Mouse (Mus musculus): Measurements from ENCODE around the gene Spata31d1b.
"Not testable (repeated sequence)": the region's sequence is repeated elsewhere in the genome, so short reads cannot be mapped to it uniquely, and the experiment has no call there.

Spata31d1b gene

DNA sequence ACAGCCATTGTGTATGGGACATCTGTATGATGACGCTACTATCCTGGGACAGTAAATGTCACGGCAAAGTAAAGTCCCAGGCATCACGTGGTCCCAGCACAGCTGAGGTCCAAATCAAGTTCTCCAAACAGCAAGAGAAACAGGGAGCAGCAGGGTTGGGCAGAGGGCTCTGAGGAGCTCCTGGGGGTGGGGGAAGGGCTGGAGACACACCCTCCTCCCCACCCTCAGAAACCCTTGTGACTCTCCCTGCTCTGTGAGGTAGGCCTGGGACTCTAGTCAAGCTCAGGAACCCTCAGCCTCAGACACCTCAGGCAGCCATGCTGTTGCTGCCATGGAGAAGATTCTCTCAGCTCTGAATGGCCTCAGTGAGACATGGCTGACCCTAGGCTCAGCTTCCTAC, at the start of gene Spata31d1b:
Spata31d1b (plus strand) TSS at position 301 of the 400 bp plus-strand sequence.
- DNase-seq (ENCODE audit: low spot score in 2 of 2): not testable (repeated sequence)

DNA sequence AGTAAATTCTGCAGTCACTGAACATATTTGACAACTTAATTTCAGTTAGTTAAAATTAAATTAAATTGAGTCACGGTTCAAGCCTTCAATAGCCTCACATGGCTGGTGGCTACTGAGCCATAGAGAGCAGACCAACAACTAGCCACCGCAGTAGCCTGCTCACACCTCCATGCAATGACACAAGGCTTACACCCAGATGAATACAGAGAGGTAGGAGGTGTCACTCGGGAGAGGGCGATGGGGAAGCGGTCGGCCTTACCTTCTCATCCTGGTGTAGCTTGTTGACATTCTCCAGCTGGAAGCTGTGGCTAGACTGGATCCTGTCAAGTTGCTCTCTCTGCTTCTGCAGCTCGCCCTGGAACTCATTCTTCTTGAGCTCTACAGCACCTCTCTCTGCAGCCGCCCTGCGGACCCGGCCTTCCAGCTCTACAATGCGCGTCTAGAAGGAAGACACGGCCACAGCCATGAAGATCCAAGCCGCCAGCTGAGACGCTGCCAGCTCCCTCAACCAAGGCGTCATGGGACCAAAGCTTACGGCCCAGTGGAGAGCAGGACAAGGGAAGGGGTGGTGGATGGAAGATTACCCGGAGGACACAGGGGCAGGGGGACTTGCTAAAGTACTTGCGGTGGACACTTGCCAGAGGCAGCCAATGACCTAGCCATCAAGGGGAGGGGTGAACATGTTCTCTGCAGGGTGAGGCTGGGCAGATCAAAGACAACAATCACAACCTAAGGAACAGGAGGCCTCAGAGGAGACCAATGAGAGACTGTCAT, 48.0 kb upstream of the Spata31d1b start:
- no peak for DNase-seq (ENCODE audit: low spot score in 2 of 2)

DNA sequence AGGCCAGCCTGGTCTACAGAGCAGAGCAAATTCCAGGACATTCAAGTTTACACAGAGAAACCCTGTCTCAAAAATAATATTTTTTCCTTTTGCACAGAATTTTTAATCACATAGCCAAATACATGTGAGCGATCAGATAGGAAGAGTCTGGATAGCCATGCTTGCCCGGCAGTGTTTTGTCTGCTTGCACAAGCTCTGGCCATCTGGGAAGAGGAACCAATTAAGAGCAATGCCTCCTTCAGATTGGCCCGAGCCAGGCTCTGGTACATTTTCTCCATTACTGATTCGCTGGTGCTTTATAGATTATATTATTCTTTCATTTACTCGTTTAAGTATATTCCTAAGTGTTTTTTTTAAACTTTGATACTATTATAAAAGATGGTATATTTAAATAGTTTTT, 44.3 kb upstream of the Spata31d1b start:
- no peak for DNase-seq (ENCODE audit: low spot score in 2 of 2)

DNA sequence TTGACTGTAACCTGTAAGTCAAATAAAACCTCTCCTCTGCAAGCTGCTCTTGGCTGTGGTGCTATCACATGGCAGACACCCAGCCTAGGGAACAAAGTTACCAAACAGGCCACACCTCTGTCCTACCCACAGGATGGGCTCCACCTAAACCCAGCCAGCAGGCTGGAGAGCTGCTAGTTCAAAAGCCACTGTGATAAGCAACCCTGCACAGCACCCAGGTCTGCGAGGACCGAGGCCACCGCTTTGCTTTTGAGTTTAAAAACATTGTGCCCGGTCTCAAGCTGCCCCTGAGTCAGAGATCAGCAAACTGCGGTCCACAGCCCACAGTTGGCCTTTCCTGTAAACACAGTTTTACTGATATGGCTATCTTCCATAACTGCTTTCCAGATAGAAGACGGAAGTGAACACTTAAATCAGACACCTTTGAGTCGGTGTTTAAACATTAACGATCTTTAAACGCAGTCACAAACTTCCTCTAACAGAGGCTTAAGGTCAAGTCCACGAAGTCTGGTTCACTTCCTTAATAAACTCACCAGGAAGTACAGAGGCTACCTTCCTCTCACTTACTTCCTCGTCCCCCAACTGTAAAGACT, 43.5 kb upstream of the Spata31d1b start:
- no peak for DNase-seq (ENCODE audit: low spot score in 2 of 2)

DNA sequence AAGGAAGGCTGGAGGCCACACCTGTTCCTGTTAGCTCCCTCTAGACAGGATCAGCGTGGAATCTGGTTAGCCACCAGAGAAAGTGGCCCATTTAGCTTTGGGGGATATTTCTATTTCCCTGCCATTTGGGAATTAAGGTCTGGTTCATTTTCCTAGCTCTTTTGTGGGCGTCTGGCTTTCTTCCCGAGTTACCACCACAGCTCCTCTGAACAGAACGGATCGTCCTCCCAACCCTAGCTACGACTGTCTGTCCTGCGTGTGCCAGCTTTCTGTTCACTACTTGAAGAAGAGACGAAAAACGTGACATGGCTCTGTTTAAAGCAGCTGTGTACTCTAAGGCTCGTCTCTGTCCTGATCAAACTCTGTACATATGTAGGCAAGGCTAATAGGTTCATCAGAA, 42.1 kb upstream of the Spata31d1b start:
- no peak for DNase-seq (ENCODE audit: low spot score in 2 of 2)

DNA sequence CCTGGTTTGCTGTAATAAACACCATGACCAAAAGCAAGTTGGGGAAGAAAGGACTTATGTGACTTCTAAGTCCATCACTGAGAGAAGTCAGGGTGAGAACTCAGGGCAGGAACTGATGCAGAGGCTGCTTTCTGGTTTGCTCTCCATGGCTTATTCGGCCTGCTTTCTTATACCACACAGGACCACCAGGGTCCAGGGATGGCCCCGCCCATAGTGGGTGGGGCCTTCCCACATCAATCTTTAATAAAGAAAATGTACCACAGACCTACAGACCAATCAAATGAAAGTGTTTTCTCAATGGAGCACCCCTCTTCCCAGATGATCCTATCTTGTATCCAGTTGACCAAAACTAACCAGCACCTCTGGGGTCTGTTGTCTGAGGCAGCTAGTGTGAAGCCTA, 40.6 kb upstream of the Spata31d1b start:
- DNase-seq (ENCODE audit: low spot score in 2 of 2): no peak

DNA sequence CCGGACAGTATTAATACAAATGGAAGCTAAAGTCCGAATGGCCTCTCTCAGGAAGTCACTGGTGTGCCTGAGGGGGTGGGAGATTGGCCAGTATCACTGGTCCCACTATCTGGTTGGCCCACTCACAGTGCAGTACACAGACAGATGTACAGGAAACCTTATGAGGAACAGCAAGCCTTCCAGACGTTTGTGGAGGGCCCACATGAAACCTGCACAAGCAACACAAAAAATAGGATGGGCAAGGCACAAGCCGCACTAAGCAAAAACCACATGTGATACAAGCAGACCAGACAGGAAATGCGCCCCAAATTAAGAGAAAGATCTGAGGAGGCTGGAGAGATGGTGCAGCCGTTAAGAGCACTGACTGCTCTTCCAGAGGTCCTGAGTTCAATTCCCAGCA, 39.8 kb upstream of the Spata31d1b start:
- no peak for DNase-seq (ENCODE audit: low spot score in 2 of 2)

DNA sequence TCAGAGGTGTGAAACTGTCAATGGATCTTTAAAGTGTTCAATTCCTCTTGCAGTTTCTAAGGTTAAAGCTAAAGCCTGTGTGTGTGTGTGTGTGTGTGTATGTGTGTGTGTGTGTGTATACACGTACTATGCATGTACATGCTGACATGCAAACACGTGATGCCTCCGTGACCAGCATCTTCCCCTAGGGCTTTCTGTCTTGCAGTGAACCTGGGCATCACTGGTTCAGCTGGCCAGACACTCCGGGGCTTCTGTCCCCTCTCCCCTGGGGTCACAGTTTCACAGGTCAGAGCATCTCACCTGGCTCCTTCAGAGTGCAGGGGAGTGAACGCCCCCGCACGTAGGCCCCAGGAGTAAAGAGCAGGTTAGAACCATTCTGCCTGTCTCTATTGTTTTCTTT, 38.5 kb upstream of the Spata31d1b start:
- DNase-seq (ENCODE audit: low spot score in 2 of 2): no peak

DNA sequence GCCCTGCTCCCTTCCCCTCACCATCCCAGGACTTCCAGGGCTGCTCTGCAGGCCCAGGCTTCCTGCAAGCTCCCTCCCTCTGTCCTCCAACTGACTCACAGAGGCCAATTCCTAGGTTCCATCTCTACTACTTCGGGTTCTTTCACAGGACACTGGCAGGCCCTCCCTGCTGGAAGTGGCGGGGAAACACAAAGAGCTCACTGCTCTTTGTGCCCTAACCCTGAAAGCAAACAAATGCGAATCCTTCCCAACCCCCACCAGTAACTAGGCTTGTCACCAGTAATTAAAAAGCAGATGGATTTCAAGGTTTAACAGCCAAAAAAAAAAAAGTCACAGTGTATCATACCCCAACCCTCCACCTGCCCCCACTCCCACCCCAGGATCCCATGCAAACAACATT, 37.9 kb upstream of the Spata31d1b start:
- no peak for DNase-seq (ENCODE audit: low spot score in 2 of 2)

DNA sequence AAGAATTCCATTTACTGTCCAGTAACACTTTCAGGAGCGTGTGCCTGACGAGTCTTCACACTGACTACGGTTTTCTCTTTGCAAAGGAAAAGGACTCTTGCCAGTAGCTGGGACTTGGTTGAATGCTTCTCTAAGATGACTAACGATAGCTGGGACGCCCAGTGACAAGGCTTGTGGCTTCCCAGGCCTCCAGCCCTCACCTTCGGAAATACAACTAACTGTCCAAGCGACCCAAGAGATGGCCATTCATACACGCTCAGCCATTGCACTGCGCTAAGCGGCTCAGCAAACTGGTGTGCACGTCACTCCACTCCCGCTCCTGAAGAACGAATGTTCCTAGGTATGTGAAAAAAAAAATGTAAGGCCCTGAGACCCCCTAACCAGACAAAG, 37.3 kb upstream of the Spata31d1b start:
- no peak for DNase-seq (ENCODE audit: low spot score in 2 of 2)

DNA sequence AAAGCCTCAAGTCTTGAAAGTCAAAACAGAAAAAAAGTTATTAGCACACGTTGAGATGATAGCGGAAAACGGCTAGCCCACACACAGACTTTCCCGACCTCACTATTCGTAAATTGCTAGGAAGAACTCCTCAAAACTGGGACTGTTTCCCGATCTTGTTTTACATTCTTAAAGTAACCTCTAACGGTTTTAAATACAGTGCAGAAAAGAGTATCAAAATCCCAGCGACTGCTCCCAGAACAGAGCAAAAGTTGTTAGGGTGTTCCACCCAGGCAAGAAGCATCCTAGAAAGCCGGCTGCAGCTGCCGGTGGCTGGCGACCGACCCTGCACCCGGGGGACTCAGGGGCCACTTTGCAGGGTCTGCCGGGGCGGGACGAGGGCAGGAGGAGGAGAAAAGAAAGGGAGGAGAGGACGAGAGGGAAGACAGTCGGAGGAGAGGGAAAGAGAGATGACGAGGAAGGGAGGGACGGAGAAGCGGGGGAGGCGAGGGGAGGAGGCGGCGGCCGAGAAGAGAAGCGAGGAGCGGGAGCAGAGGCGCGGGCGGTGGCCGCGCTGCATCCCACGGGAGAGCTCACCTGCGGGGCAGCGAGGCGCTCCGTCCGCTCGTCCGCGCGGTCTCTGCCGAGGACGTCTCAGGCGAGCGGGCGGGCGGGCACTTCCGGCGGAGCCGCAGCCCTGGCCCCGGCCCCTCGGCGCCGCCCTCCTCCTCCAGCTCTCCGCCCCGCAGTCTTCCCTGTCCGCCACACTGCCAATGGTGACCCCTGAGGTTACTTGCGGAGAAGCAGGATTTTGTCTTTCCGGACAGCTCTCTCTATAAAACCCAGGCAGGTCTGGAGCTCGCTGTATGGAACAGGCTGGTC, 36.7 kb upstream of the Spata31d1b start, which contains the start of gene Golm1:
Golm1 (minus strand) TSS at position 661 of the 861 bp plus-strand sequence.
- peak in 1 of 2 experiments; percentile 25 for DNase-seq (ENCODE audit: low spot score in 2 of 2)

DNA sequence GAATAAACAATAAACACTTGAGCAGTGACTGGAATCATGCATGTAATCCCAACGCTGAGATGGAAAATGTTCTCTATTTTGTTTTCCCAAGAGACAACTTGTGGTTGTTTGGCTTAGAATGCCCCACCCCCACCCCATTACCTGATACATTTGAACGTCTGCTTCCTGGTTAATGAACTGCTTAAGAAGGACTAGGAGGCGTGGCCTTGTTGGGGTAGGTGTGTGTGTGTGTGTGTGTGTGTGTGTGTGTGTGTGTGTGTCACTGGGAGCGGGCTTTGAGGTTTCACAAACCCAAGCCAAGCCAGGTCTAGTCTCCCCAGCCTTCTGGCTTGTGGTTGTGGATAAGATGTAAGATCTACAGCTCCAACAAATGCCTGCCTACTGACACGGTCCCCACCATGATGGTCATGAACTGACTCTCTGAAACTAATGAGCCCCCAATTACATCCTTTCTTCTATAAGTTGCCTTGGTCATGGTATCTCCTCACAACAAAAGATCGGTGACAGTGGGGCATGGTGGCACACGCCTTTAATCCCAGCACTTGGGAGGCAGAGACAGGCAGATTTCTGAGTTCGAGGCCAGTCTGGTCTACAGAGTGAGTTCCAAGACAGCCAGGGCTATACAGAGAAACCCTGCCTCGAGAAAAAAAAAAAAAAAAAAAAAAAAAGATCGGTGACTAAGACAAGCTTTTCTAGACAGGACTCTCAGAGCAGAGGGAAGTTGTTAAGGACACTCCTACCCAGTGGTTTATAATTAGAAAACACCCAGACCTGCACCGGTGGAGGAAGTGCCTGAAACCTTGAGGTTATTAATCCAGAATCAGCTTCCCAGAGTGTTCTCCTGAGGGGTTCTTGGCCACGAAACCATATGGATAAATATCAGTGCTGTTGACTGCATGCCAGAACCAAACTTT, 35.5 kb upstream of the Spata31d1b start:
- no peak for DNase-seq (ENCODE audit: low spot score in 2 of 2)

DNA sequence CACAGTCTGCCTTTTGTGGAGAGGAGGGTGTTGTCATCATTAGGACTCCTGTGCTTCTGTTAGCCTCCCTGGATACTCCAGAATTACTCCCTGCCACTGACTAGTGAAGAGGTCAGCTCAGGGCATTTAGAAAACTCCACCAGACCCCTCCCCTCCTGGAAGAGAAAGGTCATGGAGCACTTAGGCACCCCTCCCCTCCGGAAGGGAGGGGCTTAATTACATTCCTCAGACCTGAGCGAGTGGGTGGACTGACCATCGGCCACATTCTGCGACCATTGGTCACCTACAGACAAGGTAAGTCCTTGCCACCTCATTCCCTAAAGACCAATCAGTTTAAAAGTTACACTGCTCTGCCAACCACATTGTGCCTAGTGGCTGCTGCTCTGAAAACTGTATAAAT, 32.8 kb upstream of the Spata31d1b start:
- DNase-seq (ENCODE audit: low spot score in 2 of 2): no peak

DNA sequence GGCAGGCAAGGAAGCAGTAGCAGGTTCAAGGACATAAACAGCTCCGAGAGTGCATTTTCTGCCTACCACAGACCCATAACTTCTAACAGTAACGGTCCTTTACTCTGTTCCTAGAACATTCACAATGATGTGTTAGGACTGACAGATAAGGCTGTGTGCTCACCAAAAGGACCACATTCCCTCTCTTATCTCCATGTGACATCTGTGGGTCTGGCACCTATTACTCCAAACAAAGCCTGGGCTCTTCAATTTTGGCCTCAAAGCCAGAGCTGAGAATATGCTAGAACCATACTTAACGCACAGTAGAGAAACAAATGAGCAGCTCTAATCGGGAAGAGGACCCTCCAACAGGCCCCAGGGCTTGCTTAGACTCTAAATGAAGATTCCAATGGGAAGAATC, 32.2 kb upstream of the Spata31d1b start:
- DNase-seq (ENCODE audit: low spot score in 2 of 2): no peak

DNA sequence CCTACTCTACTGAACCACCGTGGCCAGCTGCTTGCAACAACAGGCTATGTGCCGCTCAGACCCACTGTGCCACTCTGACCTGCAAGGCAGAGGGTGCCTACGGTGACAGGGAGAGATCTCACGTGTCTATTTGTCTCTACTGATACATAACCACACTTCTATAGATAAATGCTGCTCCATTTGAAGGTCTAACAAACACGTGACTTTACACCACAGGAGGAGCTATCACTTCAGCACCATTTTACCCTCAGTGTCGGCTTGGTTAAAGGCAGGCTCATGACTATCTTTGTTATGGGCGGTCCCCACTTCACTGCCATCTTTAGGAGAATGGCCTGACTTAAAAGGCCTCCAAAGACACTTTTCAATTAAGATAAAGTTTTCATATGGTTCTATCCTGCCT, 29.5 kb upstream of the Spata31d1b start:
- DNase-seq (ENCODE audit: low spot score in 2 of 2): no peak

DNA sequence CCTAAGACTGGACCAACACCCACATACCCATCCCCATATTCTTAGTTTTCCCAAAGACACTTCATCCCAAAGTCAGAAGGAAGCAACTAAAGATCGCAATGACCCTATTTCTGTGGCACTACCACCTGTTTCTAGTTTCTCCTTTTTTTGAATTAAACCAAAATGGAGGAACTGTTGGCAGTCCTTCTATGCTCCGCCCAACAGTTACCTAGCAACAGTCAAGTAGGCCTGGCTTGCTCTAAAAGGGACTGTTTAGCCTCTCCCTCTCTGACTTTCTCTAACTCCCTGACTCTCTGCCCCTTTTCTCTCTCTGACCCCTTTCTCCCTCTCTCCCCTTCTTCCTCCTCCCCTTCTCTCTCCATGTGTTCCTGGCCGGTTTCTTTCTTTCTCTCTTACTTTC, 26.8 kb upstream of the Spata31d1b start:
- DNase-seq (ENCODE audit: low spot score in 2 of 2): no peak

DNA sequence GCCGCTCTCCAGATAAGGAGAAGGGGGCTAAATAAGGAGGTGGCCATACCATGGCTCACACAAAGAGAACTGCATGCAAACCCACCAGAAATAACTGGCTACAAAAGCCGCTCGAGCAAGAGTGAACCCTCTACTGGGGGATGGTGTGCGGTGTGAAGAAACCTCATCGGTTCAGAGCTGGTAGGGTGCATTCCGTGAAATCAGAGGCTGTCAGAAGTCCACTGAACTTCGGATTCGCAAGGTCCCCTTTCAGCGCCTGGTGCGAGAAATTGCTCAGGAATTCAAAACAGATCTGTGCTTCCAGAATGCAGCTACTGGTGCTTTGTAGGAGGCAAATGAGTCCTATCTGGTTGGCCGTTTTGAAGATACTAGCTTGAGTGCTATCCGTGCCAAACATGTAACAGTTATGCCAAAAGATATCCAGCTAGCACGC, 23.7 kb upstream of the Spata31d1b start:
- no peak for DNase-seq (ENCODE audit: low spot score in 2 of 2)

DNA sequence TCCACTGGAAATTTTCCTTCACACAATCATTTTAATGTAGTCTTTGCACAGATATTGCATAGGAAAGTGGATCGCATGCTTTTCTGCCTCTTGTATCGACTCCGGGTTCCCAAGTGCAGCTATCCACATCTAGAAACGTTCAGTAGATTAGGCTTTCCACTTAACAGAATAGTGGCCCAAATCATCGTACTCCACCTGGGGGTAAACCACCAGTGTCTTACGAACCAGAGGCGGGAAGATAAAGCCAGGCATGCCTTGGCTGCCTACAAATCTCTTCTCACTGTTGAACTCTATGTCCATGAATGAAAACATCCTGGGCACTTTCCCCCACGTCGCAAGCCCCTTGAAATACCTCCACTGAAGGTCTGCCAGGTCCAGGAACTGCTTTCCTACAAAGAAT, 22.8 kb upstream of the Spata31d1b start:
- DNase-seq (ENCODE audit: low spot score in 2 of 2): no peak

DNA sequence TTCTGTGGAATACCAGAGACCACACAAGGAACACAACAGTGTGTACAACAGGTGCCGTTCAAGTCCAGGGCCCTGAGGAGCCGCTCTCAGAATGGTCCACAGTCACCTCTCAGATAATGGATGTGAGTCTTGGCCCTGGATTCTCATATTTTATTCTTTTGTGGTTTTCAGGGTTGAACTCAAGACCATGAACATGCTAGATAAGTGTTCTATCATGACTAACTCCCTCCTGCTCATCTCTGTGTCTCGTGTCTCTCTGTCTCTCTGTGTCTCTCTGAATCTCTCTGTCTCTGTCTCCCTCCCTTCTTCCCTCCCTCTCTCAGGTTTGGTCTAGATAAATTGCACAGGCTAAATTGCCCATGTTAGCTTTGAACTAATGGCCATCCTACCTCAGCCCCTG, 22.2 kb upstream of the Spata31d1b start:
- DNase-seq (ENCODE audit: low spot score in 2 of 2): no peak

DNA sequence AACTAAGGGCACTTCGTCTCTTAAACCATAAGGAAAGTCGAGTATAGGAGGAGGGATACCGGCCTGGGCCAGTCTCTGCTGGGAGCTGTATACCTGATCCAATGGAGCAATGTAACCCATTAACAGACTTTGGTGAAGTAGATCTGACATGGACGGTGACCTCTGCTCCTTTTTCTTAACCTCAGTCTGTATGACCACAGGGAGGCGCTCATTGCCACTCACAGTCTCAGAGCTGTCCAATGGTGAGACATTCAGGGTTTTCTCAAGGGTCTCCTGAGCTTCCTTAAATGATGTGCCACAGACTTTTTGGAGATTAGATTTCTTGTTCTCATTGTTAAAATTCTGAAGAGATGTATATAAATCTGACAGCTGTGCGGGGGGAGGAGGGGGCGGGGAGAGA, 21.5 kb upstream of the Spata31d1b start:
- DNase-seq (ENCODE audit: low spot score in 2 of 2): no peak

DNA sequence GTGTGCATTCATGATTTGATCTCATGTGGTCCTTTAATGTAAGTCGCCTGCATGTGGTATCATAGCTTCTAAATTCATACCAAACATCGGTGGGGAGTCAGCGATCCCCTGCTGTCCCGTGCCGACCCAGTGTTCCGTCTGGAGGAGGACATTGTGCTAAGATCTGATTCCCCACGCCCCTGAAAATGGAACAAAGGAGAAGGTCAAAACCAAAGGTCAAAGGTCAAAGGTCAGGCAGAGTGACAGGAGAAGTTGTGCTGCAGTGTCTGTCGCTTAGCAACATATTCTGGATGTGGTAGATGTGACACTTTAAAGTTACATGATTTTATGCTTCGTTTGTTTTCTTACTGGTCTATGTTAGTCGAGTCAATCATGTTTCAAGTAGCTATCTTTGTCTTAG, 20.6 kb upstream of the Spata31d1b start:
- DNase-seq (ENCODE audit: low spot score in 2 of 2): no peak

DNA sequence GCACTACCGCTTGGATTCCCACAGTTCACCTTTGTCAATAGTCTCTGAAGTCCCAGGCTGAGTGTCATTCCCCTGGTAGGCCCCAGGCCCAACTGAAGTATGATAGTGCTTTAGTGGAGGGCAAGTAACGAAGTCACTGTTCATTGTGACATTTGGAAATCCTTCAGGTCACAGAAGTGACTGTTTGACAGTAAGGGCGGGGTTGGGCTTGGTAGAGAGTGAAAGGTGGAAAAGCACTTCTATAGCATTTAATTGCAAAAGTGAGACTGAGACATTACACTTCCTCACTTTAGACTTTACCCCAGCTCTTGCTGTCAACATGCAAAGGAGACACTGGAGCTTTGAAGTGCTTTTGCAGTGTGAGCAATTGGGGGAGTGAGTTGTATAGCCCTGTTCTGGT, 18.1 kb upstream of the Spata31d1b start, which contains the start of gene 4921517D22Rik:
4921517D22Rik (minus strand) TSS at position 101 of the 400 bp plus-strand sequence.
- no peak for DNase-seq (ENCODE audit: low spot score in 2 of 2)

Measured in frontal cortex, postnatal 25 days (tissue).